Mouse (Mus musculus): Measurements from ENCODE around the gene Map4k4. TPM values are rescaled to one million over a fixed set of nuclear protein-coding genes. Genes with fewer than 3 reads are reported as not detected.

Gene Map4k4
- total RNA-seq, 2 experiments from 2014 or later, result 158 to 163 TPM

DNA sequence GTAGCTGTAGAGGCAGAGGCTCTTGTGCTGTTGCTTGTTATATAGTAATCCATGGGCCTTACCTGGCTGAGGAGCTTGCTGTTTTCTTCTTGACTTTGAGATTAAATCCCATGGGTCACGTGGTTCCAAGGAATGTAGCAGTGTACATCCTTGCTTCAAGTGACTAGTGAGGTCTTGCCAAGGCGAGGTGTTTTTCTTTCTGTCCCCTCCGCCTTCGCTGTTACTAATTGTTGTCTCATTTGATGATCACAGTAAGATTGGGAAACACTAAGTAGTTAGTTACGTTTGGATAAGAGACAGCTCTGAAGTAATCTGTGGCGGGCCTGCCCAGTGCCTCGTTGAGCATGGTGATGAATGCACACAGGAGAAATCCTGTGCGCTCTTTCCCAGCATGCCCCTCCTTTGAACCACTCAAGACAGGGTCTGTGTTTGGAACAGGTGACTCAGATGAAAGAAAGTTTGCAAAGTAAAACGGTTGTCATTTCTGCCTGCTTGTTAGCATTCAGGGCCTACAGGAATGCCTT is 31.6 kb downstream of the Map4k4 start:
- no peak for DNase-seq

DNA sequence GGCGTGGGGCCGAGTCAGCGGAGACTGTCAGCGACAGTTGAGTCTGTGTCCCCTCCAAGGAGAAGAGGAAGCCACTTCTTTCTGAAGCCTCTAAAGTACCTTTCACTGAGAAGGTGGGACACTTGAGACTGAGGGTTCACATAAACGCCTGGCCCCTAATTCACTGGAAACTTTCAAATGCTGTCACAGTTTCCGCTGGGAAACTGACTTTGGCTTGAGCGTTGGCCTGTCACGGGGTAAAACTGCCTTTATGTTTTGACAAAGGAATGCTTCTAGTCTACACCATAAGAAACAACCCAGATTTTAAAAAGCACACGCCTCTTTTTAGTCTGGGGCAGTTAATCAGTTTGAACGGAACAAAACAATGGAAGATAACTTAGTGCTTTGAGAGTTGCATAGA is 32.2 kb downstream of the Map4k4 start:
- DNase-seq, result no peak
- intact Hi-C loops (cut with DNase I), result loop anchor here (2.0 kb wide), 1 partner anchor 246 kb away; no protein-coding TSS in a partner anchor

More for the DNA sequence above, 31.6 kb downstream of the Map4k4 start:
- intact Hi-C loops (cut with DNase I), result loop anchor here (2.0 kb wide), 1 partner anchor 245 kb away; no protein-coding TSS in a partner anchor

DNA sequence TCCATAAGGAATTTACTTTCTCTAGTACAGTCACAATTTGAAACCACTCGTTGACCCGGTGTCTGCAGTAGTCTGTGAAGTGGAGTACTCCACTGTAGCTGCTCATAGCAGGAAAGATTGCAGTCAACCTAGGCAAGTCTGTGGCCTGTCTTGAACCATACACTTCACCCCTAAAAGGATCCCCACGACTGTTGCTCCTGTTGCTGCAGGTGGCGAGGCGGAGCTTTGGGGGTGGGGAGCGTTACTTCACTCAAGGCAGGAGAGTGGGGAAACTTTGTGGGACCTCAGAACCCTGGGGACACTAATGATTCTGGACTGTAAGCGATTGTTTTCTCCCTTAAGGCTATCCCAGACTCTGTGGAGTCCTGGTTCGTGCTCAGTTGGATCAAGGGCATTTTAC is 34.2 kb downstream of the Map4k4 start:
- DNase-seq, result no peak
- intact Hi-C loops (cut with DNase I), result loop anchor here (2.0 to 5.0 kb wide), 3 partner anchors 22 to 173 kb away; no protein-coding TSS in a partner anchor

DNA sequence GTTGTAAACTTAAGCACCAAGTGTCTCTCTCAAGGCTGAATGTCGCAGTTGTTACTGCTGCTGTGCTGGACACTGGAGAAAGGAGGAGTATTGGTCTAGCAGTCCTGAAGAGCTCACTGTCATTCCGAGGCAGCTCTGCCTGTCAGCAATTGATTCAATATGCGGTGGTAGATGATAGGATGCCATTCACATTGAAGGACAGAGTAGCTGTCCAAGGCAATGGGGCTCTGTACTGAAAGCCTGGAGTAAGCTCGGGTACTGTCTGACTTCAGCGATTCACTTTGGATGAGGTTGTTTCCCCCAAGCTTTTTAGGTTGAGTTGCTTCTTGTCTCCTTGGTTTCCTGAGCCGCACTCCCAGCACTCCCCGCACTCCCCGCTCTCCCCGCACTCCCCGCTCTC is 34.9 kb downstream of the Map4k4 start:
- intact Hi-C loops (cut with DNase I), result loop anchor here (1.0 to 5.0 kb wide), 5 partner anchors 23 to 173 kb away; no protein-coding TSS in a partner anchor
- no peak for DNase-seq

DNA sequence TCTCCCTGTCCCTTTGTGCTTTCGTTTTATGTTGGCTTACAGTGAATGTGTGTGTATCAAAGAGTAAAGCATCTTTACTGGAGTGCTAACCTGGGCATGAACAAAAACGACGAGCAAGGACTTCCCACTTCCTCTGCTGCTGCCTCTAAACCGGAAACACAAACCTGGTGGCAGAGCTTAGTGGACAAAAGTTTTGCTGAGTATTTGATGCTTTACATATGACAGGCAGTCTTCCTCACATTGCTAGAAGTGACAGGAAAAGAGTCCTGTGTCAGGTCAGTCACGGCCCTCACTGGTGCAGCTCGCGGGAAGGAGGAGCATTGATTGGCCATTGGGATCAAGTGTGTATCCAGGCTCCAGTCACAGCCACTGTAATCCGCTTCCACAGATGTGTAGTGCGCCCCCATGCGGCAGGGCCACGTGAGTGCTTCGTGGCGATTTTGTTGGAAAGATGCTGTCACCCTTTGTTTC is 35.7 kb downstream of the Map4k4 start:
- intact Hi-C loops (cut with DNase I), result loop anchor here (1.0 to 5.0 kb wide), 4 partner anchors 34 to 174 kb away; no protein-coding TSS in a partner anchor
- DNase-seq, result peak; percentile 84 to 87

DNA sequence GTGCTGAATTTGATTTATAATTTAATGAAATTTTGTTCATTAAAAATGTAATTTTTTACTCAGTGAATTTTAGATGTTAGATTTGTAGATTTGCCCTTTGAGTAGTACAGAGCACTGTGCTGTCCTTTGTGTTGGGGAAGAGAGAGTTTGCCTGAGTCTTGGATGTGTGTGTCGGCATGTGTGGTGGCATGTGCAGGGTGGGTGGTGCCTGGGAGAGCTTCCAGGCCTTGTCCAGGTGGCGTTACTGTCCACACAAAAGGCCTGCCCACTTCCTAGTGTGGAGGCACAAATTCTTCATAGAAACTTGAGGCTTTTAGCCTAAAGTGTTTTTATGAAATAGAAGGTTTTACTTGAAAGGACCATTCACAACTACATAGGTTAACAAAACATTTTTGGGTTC is 36.2 kb downstream of the Map4k4 start:
- intact Hi-C loops (cut with DNase I), result loop anchor here (1.0 to 5.0 kb wide), 4 partner anchors 34 to 175 kb away; no protein-coding TSS in a partner anchor
- DNase-seq, result no peak

DNA sequence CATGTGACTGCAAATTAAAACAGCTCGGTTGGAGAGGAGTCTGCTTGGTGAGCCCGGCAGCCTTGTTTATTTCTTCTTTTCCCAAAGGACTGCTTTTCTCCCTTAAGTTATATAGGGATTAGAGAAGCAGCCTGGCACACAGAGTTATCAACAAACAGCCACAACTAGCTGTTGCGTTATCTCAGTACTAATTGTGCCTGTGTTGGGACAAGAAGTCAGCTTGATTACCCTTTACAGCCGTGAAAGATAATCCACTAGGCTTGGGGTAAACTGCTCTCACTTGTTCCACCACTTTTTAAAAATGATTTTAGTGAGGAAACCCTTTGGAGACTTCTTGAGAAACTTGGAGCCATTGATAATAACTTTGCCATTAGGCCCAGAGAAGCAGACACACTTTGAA is 36.9 kb downstream of the Map4k4 start:
- no peak for DNase-seq
- intact Hi-C loops (cut with DNase I), result loop anchor here (2.0 to 5.0 kb wide), 3 partner anchors 35 to 175 kb away; no protein-coding TSS in a partner anchor

DNA sequence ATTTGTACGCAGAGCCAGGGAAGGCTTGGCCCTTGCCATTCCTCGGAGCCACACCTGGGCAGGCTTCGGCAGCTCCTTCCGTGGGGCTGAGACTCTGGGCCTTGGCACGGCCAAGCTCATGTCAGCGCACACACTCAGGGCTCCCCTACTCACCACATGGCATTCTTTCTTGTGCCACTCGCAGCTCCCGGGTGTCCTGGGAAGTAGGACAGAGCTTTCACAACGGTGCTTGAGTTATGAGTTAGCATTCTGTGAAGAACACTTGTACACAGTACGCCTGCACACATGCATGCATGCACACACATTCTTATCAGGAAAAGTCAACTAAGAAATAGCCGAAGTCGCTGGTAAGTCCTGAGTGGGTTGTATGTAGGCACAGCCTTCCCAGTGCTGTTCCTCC is 38.7 kb downstream of the Map4k4 start:
- no peak for DNase-seq
- intact Hi-C loops (cut with DNase I), result loop anchor here (5.0 kb wide), 2 partner anchors 33 to 177 kb away; no protein-coding TSS in a partner anchor

DNA sequence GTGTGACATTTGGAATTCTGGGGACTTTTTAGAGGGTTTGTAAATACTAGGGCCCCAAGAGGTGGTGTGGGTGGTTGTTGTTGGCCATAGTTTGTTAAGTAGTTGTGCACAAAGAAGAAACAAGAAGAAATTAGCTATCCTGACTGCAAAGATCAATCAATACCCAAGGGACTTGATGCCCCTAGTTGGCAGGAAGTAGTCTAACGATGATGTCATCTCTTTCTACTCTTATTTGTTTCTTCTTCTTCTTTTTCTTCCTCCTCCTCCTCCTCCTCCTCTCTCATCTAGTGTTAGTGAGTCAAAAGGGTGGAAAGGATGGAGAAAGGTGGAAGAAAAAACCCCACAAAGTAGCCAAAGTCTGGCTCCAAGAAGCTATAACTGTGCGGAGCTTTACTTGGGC is 39.6 kb downstream of the Map4k4 start:
- intact Hi-C loops (cut with DNase I), result no loop called here
- no peak for DNase-seq

DNA sequence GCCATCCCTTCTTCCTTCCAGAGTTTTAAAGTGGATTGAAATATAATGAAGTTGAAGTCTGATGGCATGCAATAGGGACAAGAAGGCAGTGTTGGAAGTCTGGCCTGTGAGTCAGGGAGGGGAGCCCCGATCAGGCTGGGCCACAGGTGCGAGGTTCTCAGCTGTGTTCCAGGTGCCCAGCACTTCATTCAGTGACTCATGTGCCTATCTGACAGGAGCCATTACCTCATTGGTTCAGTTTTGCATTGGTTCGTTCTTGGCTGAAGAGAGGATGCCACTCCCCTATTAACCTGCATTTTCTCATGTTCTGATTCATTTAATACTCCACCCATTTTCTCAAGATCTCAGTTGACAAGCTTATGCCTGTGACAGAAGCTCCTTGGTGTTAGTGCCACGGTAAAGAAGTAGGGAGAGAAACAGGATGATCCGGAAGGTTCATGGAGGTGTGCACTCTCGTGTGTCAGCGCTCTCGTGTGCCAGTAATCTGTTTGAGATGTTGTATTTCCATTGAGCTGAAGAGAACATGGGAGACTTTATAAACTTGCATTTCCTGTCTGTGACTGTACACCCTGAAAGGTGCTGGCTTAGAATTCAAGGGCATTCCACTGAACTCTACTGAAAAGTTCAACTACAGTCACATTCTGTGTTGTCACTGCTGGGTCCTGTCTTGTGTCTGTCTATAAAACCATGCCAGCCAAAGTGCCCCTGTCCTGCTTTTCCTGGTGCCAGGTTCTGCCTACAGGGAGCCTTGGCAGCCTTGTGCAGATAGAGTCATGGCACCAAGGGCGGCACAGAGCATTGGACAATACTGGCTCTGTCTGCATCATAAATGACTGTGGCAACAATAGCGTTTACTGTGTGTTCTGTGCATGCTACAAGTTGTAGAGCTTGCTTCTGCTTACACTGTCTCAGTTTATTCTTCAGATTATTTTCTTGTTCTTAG is 40.8 kb downstream of the Map4k4 start:
- DNase-seq, result no peak
- intact Hi-C loops (cut with DNase I), result no loop called here

DNA sequence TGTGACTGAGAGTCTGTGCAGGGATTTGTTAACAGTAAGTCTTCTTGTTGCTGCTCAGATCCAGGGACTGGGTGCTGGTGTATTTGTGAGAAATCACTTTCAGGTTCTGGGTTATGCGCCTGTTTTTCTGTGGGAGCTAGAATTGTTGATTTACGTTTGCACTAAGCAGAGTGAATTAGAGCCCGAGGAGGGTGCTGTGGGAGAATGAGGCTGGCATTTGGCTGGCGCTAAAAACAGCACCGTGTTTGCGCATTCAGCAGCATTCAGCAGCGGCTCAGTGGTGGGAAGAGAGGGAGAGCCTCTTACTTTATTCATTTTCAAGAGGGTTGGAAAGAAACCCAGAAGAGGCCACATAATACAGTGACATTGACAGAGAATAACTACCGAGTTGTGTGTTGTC is 42.2 kb downstream of the Map4k4 start:
- no peak for DNase-seq
- intact Hi-C loops (cut with DNase I), result no loop called here

DNA sequence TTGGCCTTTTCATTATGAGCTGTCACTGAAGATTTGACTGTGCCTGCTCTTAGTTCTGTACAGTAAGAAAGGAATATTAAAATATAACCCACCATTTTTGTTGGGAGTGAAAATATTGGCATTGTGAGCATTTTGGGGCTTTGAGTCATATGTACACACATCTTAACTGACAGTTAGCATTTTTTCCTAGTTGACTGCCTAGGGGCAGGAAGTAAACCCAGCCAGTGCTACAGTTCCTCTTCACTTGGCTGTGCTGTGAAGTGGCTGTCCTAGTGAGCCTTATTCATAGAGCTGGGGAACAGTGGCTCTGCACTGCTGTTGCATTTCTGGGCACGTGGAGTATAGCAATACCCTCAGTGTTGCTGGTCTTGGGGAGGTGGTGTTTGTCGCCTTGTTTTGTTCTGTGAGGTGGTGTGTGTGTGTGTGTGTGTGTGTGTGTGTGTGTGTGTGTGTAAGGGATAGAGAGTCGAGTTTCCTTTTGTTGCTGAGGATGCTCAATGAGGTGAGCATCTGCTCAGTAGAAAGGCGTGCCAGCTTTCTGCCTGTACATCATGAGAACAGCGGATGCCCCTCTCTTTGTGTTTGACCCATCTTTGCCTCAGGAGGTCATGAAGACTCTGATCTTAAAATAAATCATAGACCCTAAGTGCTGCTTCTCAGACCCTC is 43.7 kb downstream of the Map4k4 start:
- intact Hi-C loops (cut with DNase I), result no loop called here
- DNase-seq, result no peak

DNA sequence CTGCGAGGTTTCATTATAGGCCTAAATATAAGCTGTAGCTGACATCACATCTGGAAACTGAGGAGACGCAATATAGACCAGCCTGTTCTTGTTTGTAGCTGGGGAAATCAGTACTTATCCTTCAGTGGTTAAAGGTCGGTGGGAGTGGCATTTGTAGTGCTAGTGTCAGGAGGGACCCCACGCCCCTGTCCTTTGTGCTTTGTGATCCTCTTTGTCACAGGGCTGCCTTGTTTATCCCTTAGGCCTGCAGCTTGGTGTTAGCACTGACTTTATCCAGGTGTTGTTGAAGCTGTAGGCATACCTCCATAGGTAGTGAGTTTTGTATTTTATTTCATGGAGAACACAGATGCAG is 44.2 kb downstream of the Map4k4 start:
- no peak for DNase-seq
- intact Hi-C loops (cut with DNase I), result no loop called here

DNA sequence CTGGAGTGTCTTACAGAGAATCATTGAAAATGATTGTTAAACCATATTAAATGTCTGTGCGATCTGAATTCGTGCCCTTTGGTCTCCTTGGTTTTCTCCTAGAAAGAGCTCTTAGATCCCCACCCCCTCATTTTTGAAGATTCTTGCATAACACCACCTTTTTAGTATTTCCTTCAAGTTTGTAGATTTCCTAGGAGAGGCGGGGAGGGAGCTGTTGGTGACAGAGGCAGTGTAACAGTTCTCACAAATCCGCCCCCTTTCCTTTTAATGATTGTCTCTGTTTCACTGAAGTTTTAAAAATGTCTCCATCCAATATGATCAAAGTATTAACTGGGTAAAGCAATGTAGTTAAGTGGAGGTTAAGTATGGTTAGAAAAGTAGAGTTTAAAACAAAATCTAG is 45.7 kb downstream of the Map4k4 start:
- intact Hi-C loops (cut with DNase I), result loop anchor here (2.0 kb wide), 1 partner anchor 22 kb away; no protein-coding TSS in a partner anchor
- DNase-seq, result no peak

DNA sequence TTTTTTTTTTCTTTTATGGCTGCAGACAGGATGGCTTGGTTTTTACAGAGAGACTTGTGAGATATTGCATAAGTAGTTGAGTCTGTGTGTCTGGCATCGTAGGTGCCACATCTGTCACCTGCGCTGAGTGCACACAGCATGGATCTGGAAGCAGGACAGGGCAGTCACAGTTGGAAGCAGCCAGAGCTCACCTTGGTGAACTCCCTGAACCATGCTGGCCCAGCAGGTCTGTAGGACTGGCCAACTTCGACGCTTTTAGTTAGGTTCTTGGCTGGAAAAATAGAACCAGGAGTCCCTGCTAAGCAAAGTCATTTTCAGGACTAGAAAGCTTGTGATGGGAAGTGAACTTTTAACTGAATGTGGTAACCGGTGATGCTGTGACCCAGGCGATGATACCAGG is 46.5 kb downstream of the Map4k4 start:
- intact Hi-C loops (cut with DNase I), result loop anchor here (2.0 kb wide), 1 partner anchor 22 kb away; no protein-coding TSS in a partner anchor

DNA sequence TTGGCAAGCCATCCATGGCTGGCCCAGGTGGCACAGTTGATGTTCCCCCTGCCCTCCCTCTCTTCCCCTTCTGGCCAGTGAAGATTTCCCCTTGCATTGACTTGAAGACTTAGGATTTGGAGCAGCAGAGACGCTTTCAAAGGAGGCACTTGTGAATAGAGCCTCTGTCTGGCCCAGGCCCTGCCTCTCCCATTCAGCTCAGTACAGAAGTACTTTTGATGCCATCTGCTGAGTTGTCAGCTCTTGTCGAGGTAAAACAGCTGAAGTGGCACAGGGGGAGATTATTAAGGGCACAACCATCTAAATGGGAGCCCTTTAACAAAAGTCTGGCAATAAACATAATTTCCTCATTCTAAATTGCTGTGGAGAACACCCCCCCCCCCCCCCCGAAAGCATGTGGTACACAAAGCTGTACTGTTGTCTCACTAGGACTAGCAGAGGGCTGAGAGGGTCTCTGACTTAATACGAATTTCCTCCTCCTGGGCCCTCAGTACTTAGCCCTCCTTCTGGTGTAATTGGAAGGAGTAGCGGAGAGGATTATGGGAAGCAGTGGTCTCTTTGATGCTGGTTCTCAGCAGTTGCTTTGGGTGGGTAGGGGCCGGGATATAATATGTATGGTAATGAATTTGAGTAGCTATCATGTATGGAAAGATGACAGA is 47.1 kb downstream of the Map4k4 start:
- DNase-seq, result no peak
- intact Hi-C loops (cut with DNase I), result loop anchor here (2.0 kb wide), 1 partner anchor 21 kb away; no protein-coding TSS in a partner anchor

More for the DNA sequence above, 46.5 kb downstream of the Map4k4 start:
- no peak for DNase-seq

DNA sequence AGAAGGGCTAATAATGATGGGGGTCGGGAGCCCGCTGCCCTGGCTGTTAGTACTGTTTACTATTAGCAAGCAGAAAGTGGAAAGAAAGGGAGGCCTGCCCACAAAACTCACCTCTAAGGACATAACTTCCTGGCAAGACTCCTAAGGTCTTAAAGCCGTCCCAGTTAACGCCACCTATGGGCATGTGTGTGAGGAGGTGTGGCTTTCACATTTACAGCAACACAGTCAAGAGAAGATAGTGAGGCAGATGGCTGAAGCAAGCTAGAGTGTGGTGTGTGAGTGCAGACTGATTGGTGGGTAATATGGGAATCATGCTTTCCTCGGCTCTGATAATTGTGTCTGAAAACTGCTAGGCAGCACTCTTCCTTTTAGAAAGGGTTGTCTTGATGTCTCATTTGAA is 48.5 kb downstream of the Map4k4 start:
- intact Hi-C loops (cut with DNase I), result no loop called here
- DNase-seq, result no peak

DNA sequence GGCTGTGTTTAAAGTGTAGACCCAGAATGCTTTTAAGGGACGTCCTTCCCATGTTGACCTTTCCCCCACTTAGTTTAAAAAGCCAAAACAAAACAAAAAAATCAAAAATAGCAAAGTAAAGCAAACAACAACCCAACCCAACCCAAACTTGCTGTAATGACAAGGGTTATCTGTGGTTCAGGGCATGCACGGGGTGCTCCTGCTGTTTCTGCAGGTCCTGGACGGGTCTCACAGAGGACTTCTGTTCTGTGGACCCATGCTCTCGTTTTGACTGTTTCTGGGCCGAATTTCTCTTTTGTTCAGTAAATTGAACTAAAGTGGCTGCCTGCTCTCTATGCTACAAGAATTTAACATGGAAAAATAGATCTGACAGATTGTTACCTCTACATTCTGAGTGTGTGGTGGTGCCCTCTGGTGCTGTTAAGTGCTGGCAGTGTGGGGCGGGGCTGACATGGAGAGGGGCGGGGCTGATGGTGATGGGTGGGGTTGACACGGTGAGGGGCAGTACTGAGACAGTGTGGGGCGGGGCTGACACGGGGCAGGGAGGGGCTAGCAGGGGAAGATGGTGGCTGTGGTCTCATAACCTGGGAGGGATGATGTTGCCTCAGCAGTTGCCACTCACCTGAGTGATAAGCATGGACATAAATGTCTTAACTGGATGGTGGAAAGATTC is 49.2 kb downstream of the Map4k4 start:
- intact Hi-C loops (cut with DNase I), result no loop called here
- no peak for DNase-seq

DNA sequence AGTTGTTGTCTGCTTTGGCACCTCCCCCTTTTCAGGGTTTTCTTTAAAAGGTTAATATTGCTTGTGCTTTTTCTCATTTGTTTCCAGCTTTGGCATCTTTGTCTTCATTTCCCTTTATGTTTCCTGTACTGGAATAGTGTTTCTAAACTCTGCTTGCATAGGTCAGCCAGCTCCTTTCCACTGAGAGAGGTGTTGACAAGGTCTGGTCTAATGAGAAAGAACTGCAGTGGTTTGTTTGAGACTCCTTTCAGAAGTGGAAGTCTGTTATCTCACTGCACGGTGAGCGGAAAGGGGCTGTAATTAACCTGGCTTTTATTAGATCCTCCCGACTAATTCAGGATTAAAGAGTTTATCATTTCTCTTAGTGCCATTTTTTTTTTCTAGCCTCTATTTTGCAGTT is 49.9 kb downstream of the Map4k4 start:
- no peak for DNase-seq
- intact Hi-C loops (cut with DNase I), result no loop called here

DNA sequence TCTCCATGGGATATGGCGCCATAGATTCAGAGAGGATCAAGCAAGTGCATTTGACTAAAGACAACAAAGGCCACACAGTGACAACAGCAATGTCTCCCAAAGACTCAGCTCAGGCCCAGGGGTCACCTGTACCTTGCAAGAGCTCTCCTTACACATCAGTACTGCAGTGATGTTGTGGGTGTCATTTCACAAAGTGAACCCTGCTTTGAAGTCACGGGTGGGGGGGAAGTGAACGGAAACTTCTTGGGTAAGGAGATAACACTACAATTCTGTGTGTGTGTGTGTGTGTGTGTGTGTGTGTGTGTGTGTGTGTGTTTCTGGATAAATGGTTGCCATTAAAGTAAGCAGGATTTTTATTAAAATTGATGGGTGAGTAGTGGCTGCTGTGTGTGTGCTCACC is 53.9 kb downstream of the Map4k4 start:
- intact Hi-C loops (cut with DNase I), result no loop called here
- DNase-seq, result no peak

Measured in heart, postnatal 36 days (tissue).